Mouse (Mus musculus) neural tube, embryonic 14.5 days (tissue): ENCODE data around the gene Vwa8. TPM values are rescaled to one million over a fixed set of nuclear protein-coding genes. Genes with fewer than 3 reads are reported as not detected.

Experiments
- ATAC-seq: fragments of 200-750 bp; cut with Nextera tagmentation; 2 replicates; pipeline ENCODE4 v1.8.0; 2017; ENCODE audit warnings: low read depth, mild to moderate bottlenecking, moderate TSS enrichment, moderate library complexity
- H3K27ac ChIP-seq: fragments of 300-500 bp; sonication (generic); 2 replicates; pipeline ENCODE4 v1.5.1; 2014; ENCODE audit warnings: low read depth, mild to moderate bottlenecking, control low read depth, low read length, moderate library complexity, mixed read lengths
- H3K27me3 ChIP-seq: fragments of 300-500 bp; sonication (generic); 2 replicates; pipeline ENCODE4 v1.6.1; 2014; ENCODE audit warnings: low read length; ENCODE audit not compliant: control insufficient read depth, insufficient read depth
- H3K36me3 ChIP-seq: fragments of 300-500 bp; sonication (generic); 2 replicates; pipeline ENCODE4 v1.6.1; 2014; ENCODE audit warnings: low read length, mixed read lengths; ENCODE audit not compliant: control insufficient read depth, insufficient read depth
- H3K4me1 ChIP-seq: fragments of 300-500 bp; sonication (generic); 2 replicates; pipeline ENCODE4 v1.6.1; 2014; ENCODE audit warnings: low read length; ENCODE audit not compliant: control insufficient read depth, insufficient read depth
- H3K4me2 ChIP-seq: fragments of 300-500 bp; sonication (generic); 2 replicates; pipeline ENCODE4 v1.6.1; 2014; ENCODE audit warnings: mild to moderate bottlenecking, low read depth, low read length, control low read depth
- H3K4me3 ChIP-seq: fragments of 300-500 bp; sonication (generic); 2 replicates; pipeline ENCODE4 v1.5.1; 2014; ENCODE audit warnings: low read depth, low read length, control low read depth, mixed read lengths
- H3K9ac ChIP-seq: fragments of 300-500 bp; sonication (generic); replicated peaks from 2 replicates; pipeline ENCODE4 v1.6.1; 2014; ENCODE audit warnings: low read depth, mild to moderate bottlenecking, control low read depth, low read length, mixed read lengths
- H3K9me3 ChIP-seq: fragments of 300-500 bp; sonication (generic); 2 replicates; pipeline ENCODE4 v1.6.1; 2016; ENCODE audit warnings: low read length; ENCODE audit not compliant: control insufficient read depth
- WGBS: fragments of 180-500 bp; shearing (Covaris S2); extraction: QIAGEN DNeasy Blood & Tissue Kit; methylation state at CpG from one replicate; pipeline ENCODE4 v1.1.7; 2014; 5-methylcytosine and 5-hydroxymethylcytosine counted together
- polyA plus RNA-seq: library from polyadenylated mRNA; unstranded; fragments of >200 nt; fragmentation: Nextera tagmentation; extraction: Ambion mirVana; gene quantifications from 2 replicates; pipeline ENCODE4 v1.2.1, GENCODE M21; 2014

Gene Vwa8
- polyA plus RNA-seq, 1 experiment from 2014 or later, result 8.7 TPM

GRCm38 (mm10) chr14:79231677-79232076, 382.8 kb downstream of the Vwa8 start:
- H3K4me3 ChIP-seq, result no peak overlapping the region
- ATAC-seq, result no peak
- H3K36me3 ChIP-seq, result no peaks in the 10 kb centered on the region
- no peak overlapping the region for H3K4me2 ChIP-seq
- H3K27ac ChIP-seq, result no peak overlapping the region
- no peaks in the 10 kb centered on the region for H3K9me3 ChIP-seq
- H3K4me1 ChIP-seq, result no peaks in the 10 kb centered on the region
- H3K27me3 ChIP-seq, result no peaks in the 10 kb centered on the region
- WGBS, result 90% methylated on average over 4 of the region's 4 CpGs
- no peak overlapping the region for H3K9ac ChIP-seq

- no peak overlapping the region for H3K4me3 ChIP-seq
- no peaks in the 10 kb centered on the region for H3K36me3 ChIP-seq
- 91% methylated on average over 5 of the region's 5 CpGs for WGBS
- no peak overlapping the region for H3K4me2 ChIP-seq
- H3K4me1 ChIP-seq, result no peaks in the 10 kb centered on the region
- H3K27ac ChIP-seq, result no peak overlapping the region
- no peaks in the 10 kb centered on the region for H3K9me3 ChIP-seq
- H3K9ac ChIP-seq, result no peak overlapping the region
- H3K27me3 ChIP-seq, result no peaks in the 10 kb centered on the region
- no peak for ATAC-seq
Observed at GRCm38 (mm10) chr14:79233697-79234096, 384.8 kb downstream of the Vwa8 start.

DNA sequence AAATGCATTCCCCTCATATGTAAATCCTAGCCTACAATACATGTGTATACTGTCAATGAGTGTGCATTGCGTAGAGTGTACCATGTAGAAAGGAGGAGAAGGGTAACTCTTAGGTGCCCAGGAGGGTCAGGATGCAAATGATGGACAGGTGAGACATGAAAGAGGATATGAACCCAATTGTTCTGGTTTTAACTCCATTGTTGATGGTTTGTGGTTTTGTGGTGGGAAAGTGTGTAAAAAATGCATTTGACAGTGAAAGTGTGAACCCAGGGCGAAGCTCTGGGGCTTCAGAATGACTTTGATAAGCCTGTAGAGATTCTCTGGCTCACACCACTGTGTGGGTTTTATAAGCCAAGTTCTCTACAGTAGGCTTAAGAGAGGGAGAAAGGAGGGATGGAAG, 385.7 kb downstream of the Vwa8 start:
- Histone ChIP-seq H3K4me2 (no peak overlapping the region), H3K4me1 (no peaks in the 10 kb centered on the region), H3K9me3 (no peaks in the 10 kb centered on the region), H3K4me3 (no peak overlapping the region), H3K27me3 (no peaks in the 10 kb centered on the region), H3K36me3 (no peaks in the 10 kb centered on the region), H3K27ac (no peak overlapping the region), H3K9ac (no peak overlapping the region)
- 97% methylated on average over 2 of the region's 2 CpGs for WGBS
- no peak for ATAC-seq

GRCm38 (mm10) chr14:79235157-79235556, 386.3 kb downstream of the Vwa8 start:
- Histone ChIP-seq H3K4me3 (no peak overlapping the region), H3K36me3 (no peaks in the 10 kb centered on the region), H3K27ac (no peak overlapping the region), H3K27me3 (no peaks in the 10 kb centered on the region), H3K4me2 (no peak overlapping the region), H3K9me3 (no peaks in the 10 kb centered on the region), H3K9ac (no peak overlapping the region), H3K4me1 (no peaks in the 10 kb centered on the region)
- peak; percentile 54; the same call in 1 of the 2 replicates for ATAC-seq
- 54% methylated on average over 5 of the region's 5 CpGs for WGBS

DNA sequence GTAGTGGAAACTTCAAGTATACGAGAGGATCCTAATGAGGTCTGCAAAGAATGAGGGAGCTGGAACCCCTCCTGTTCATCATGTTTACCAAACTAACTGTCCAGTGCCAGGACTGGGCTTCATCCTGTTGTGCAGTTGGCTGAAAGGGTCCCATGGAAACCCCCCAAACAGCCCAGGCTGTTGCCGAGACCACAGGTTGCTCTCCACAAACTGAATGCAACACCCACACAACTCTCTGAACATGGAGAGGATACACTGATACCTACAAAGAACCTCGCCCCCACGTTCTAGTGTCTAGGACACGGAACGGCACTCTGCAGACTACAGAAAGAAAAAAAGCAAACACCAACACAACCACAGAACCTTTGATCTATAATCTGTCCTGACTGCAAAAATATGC, 387.4 kb downstream of the Vwa8 start:
- ATAC-seq, result no peak
- H3K27ac ChIP-seq, result no peak overlapping the region
- WGBS, result 90% methylated on average over 6 of the region's 6 CpGs

GRCm38 (mm10) chr14:79239402-79239801, 390.6 kb downstream of the Vwa8 start:
- Histone ChIP-seq H3K27ac (no peak overlapping the region), H3K4me2 (no peak overlapping the region), H3K4me3 (no peak overlapping the region), H3K4me1 (no peaks in the 10 kb centered on the region), H3K9me3 (no peaks in the 10 kb centered on the region), H3K36me3 (no peaks in the 10 kb centered on the region), H3K9ac (no peak overlapping the region), H3K27me3 (no peaks in the 10 kb centered on the region)
- 96% methylated on average over 12 of the region's 12 CpGs for WGBS
- no peak for ATAC-seq

More for the DNA sequence above, 387.4 kb downstream of the Vwa8 start:
- Histone ChIP-seq H3K27me3 (no peaks in the 10 kb centered on the region), H3K4me2 (no peak overlapping the region), H3K9me3 (no peaks in the 10 kb centered on the region), H3K9ac (no peak overlapping the region), H3K4me1 (no peaks in the 10 kb centered on the region), H3K36me3 (no peaks in the 10 kb centered on the region), H3K4me3 (no peak overlapping the region)

DNA sequence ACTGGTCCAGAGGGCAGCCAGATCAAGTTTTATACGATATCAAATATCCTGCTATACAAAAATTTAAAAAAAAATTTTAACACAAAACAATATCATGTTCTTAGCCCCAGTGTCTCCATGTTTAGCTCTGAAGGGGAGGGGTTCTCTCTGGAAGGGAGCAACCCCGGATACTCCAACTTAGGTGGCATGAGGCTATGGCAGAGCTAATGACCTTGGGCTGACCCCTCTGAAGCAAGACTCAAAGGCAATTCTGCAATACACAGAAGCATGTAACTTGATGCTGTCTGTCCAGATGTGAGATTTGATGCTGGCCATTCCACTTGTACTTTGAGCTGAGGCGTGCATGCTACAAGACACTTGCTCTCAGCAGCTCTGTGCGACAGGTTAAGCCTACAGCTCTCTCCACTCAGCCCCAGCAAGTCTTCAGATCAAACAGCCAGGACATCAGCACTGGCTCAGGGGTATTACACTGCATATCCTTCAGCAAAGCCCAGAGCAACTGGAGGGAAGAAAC, 392.3 kb downstream of the Vwa8 start:
- Histone ChIP-seq H3K4me1 (no peaks in the 10 kb centered on the region), H3K36me3 (no peaks in the 10 kb centered on the region), H3K4me2 (no peak overlapping the region), H3K27me3 (no peaks in the 10 kb centered on the region), H3K27ac (no peak overlapping the region), H3K9ac (no peak overlapping the region), H3K9me3 (no peaks in the 10 kb centered on the region), H3K4me3 (no peak overlapping the region)
- WGBS, result 89% methylated on average over 4 of the region's 4 CpGs
- ATAC-seq, result no peak

- no peaks in the 10 kb centered on the region for H3K9me3 ChIP-seq
- H3K9ac ChIP-seq, result no peak overlapping the region
- no peak overlapping the region for H3K4me2 ChIP-seq
- no peak overlapping the region for H3K27ac ChIP-seq
- WGBS, result 87% methylated on average over 6 of the region's 6 CpGs
- H3K36me3 ChIP-seq, result no peaks in the 10 kb centered on the region
- no peaks in the 10 kb centered on the region for H3K27me3 ChIP-seq
- H3K4me3 ChIP-seq, result no peak overlapping the region
- ATAC-seq, result no peak
- no peaks in the 10 kb centered on the region for H3K4me1 ChIP-seq
Observed at GRCm38 (mm10) chr14:79241656-79242385, 393.0 kb downstream of the Vwa8 start.

- Histone ChIP-seq H3K27ac (no peak overlapping the region), H3K4me3 (no peak overlapping the region), H3K4me2 (no peak overlapping the region), H3K9me3 (no peaks in the 10 kb centered on the region), H3K4me1 (no peaks in the 10 kb centered on the region), H3K9ac (no peak overlapping the region), H3K36me3 (no peaks in the 10 kb centered on the region), H3K27me3 (no peaks in the 10 kb centered on the region)
- no peak for ATAC-seq
Observed at GRCm38 (mm10) chr14:79242386-79242720, 393.5 kb downstream of the Vwa8 start.
